Mouse (Mus musculus) thymus, postnatal 36 days (tissue): ENCODE measurements around the gene Ppp1r9b.

ENCODE experiments used
- DNase-seq, 2 experiments: peaks; one replicate each; pipeline ENCODE4 v3.0.0; 2022; ENCODE audit warnings: mixed read lengths in 2 of 2

Gene Ppp1r9b

DNA sequence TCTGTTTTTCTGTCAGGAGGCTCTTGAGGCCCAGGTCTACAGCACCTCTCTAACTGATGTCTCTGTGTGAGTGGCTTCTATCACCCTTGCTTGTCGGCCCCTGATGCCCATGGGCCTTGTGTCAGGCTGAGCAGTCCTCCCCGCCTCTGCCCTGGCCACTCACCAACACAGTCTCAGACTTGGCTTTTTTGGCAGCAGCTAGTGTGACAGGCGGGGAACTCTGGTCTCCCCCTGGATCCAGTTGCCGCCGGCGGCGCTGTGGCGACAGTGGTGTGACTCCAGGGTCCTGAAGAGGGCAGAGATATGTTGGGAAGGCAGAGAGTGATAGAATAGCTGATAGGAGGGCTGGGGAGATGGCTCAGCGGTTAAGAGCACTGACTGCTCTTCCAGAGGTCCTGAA, 62.2 kb downstream of the Ppp1r9b start:
- DNase-seq = no peak
